Mouse (Mus musculus): ENCODE data around the gene Gda. TPM values are rescaled to one million over a fixed set of nuclear protein-coding genes. Genes with fewer than 3 reads are reported as not detected.

Gda gene
- polyA plus RNA-seq, 1 experiment from 2014 or later, result 0.32 TPM

DNA sequence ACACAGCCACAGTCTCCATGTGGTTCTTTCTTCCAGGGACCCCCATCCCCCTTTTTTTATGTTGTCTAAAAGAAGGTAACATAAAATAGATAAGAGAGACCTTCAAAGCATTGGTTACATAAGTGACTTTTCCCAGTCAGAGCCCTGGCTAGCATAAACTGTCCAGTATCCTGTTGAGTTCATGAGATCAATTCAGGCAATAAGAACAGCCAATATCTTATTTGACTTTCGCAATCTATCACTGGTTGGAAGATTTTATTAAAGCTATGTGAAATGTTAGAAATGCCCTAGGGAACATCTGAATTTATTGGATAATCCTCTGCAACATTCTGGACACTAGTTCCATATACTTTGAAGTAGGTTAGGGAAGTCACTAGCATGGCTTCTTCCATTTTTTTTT is 7.8 kb upstream of the Gda start:
- Histone ChIP-seq H3K9ac (no peak overlapping the region), H3K27ac (no peak overlapping the region), H3K4me1 (no peaks in the 10 kb centered on the region), H3K4me3 (no peak overlapping the region), H3K9me3 (no peaks in the 10 kb centered on the region), H3K27me3 (no peaks in the 10 kb centered on the region), H3K36me3 (no peaks in the 10 kb centered on the region), H3K4me2 (no peak overlapping the region)
- no peak for ATAC-seq (ENCODE audit: insufficient number of reproducible peaks, low FRiP score, low TSS enrichment, low read depth)
- 96% methylated on average over 1 of the region's 1 CpGs for WGBS

DNA sequence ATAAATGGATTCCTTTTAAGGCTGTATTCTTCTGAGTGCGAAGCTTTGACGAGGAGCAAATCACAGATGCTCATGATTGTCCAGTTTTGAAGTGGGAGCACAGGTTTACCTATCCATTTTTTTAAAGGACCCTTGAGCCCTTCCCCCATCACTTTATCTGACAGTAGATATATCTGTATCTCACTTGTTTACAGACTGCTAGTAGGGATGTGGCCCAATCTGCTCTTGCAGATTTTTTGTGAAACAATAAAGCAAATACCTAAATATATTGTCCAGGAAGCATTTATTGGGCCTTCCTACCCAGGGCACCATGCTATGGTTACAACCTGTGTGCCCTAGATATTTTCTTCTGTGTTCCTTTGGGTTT is 6.8 kb upstream of the Gda start:
- Histone ChIP-seq H3K36me3 (no peaks in the 10 kb centered on the region), H3K9ac (no peak overlapping the region), H3K9me3 (no peaks in the 10 kb centered on the region), H3K27me3 (no peaks in the 10 kb centered on the region), H3K4me3 (no peak overlapping the region), H3K4me1 (no peaks in the 10 kb centered on the region), H3K4me2 (no peak overlapping the region), H3K27ac (no peak overlapping the region)
- 84% methylated on average over 2 of the region's 2 CpGs for WGBS
- ATAC-seq (ENCODE audit: insufficient number of reproducible peaks, low FRiP score, low TSS enrichment, low read depth), result no peak

DNA sequence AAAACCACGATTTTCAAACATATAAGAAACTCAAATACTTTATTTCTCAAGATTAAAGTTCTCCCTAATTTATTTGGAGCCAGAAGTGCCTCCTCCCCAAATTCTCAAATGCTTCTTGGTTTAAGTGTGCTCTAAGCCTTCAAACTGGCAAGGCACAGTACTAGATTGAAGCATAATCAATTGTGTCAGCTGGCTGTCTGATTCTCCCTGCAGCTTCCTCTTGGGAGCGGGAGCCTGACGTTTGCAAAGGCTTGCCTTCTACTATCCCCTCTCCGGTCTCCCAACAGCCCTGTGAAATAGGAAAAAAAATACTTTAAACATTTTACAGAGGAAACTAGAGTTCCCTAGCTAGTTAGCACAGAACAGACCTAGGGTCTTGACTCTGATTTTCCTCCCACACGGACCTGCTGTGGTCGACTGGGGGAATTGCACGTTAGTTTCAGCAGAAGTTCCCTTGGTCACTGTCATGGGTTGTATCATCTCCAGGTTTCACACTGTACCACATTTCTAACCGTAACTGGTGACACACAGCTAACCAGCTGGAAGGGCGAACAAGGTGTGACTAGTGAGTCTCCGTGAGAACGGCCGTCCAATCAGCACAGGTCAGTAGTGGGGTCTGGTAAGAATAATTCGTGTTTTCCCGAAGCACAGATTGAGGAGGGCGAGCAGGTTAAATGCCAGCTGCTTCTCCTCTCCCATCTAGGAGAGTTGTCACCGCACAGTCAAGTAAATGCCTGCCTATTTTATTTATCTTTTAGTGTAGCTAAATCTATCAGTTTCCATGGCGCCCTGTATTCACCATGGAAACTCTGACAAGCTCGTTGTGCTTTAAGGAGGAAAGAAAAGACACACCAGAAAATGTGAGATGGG is 6.2 kb upstream of the Gda start:
- Histone ChIP-seq H3K27me3 (no peaks in the 10 kb centered on the region), H3K9ac (no peak overlapping the region), H3K4me3 (no peak overlapping the region), H3K36me3 (no peaks in the 10 kb centered on the region), H3K9me3 (no peaks in the 10 kb centered on the region), H3K4me1 (no peaks in the 10 kb centered on the region), H3K4me2 (no peak overlapping the region), H3K27ac (no peak overlapping the region)
- ATAC-seq (ENCODE audit: insufficient number of reproducible peaks, low FRiP score, low TSS enrichment, low read depth), result no peak
- 68% methylated on average over 18 of the region's 18 CpGs for WGBS

DNA sequence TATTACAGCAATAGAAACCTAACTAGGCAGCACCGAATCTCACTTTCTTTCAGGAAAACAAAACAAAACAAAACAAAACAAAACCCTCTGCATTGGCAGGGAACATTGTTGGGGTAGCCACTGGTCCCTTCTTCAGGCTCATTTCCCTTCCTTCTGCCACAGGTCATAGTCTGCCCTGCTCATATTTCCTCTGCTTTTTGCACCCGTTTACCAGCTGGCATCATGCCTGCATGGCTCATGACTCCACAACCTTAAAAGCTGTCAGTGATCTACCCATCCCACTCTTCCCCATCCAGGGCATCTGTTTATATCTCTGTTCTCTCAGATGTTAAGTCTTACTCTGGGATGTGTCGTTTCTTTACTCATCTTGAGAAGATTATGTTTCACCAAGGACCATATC is 5.3 kb upstream of the Gda start:
- H3K9me3 ChIP-seq, result no peaks in the 10 kb centered on the region
- H3K4me2 ChIP-seq, result no peak overlapping the region
- 57% methylated on average over 3 of the region's 3 CpGs for WGBS
- ATAC-seq (ENCODE audit: insufficient number of reproducible peaks, low FRiP score, low TSS enrichment, low read depth), result no peak
- no peak overlapping the region for H3K4me3 ChIP-seq
- no peak overlapping the region for H3K27ac ChIP-seq
- no peaks in the 10 kb centered on the region for H3K27me3 ChIP-seq
- H3K9ac ChIP-seq, result no peak overlapping the region
- H3K4me1 ChIP-seq, result no peaks in the 10 kb centered on the region
- no peaks in the 10 kb centered on the region for H3K36me3 ChIP-seq

DNA sequence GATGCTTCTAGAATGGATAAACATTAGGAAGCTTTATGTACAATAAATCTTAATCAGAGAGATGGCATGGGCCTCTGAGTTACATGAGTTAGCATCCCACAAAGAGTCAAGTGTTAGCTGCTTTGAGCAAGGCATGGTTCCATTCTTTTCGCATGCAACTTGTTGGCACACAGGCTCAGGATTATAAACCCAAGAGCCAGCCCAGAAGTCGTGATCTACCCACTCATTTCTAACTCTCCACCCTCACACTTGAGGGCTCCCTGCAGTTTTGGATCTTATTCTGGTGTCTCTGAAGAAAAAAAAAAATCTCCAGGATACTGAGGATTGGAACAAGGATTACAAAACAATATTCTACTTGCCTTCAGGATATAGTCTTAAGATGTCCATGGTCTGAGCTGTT is 4.5 kb upstream of the Gda start:
- no peaks in the 10 kb centered on the region for H3K9me3 ChIP-seq
- H3K9ac ChIP-seq, result no peak overlapping the region
- ATAC-seq (ENCODE audit: insufficient number of reproducible peaks, low FRiP score, low TSS enrichment, low read depth), result no peak
- no peaks in the 10 kb centered on the region for H3K36me3 ChIP-seq
- WGBS, result 84% methylated on average over 2 of the region's 2 CpGs
- peaks cover 4% of the 10 kb centered on the region for H3K27me3 ChIP-seq
- no peaks in the 10 kb centered on the region for H3K4me1 ChIP-seq
- H3K4me2 ChIP-seq, result no peak overlapping the region
- H3K27ac ChIP-seq, result no peak overlapping the region
- no peak overlapping the region for H3K4me3 ChIP-seq

DNA sequence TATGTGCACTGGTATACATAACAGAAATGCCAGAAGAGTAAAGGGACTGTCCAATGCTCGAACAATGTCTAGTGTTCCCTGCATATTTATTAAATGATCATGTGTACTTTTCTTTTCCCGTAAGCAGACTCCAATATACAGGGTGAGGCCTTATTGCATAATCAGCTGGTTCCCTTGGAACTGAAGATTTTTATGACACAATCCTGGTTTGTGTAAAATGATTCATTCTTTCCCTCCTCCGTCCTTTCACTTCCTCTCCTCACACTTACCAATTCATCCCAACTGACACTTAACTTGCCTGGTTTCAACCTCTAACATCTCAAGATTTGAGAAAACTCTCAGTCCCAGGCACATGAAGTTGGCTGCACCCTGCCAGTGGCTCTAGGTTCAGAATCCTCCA is 3.5 kb upstream of the Gda start:
- no peak overlapping the region for H3K9ac ChIP-seq
- peaks cover 14% of the 10 kb centered on the region for H3K27me3 ChIP-seq
- no peak overlapping the region for H3K4me3 ChIP-seq
- no peak for ATAC-seq (ENCODE audit: insufficient number of reproducible peaks, low FRiP score, low TSS enrichment, low read depth)
- no peaks in the 10 kb centered on the region for H3K36me3 ChIP-seq
- no peaks in the 10 kb centered on the region for H3K9me3 ChIP-seq
- no peak overlapping the region for H3K4me2 ChIP-seq
- WGBS, result 50% methylated on average over 3 of the region's 3 CpGs
- H3K27ac ChIP-seq, result no peak overlapping the region
- peaks cover 7% of the 10 kb centered on the region for H3K4me1 ChIP-seq

DNA sequence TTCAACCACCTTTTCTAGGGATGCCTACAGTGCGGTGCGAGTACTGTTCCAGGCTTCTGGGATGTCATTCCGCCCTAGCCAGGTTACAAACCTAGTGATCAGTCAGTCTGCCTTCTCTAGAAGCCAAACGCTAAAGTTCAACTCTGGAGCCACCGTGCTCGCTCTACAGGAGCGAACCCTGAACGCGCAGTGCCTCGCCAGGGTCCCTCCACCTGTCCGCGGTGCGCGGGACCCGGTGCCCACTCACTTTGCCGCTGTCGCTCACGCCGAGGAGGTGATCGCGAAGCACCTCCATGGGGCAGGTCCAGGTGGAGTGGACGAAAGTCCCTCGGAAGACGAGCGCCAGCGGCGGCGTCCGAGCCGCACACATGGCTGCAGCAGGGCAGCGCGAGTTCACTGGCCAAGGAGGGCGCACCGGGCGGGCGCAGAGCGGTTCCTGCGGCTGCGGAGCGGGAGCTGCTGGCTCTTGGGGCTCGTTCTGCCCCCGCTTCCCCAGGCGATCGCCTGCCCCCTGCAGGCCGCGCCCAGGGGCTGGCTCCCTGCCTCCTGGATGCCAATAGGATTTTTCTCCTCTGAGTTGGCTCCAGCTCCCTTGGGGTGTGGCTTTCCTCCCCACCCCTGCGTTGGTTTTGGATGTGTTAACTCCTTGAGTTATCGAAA is 994 bp downstream of the Gda start:
- no peak overlapping the region for H3K27ac ChIP-seq
- no peaks in the 10 kb centered on the region for H3K36me3 ChIP-seq
- H3K4me2 ChIP-seq, result peak overlapping the region; percentile 87
- no peak for ATAC-seq (ENCODE audit: insufficient number of reproducible peaks, low FRiP score, low TSS enrichment, low read depth)
- peaks cover 21% of the 10 kb centered on the region for H3K27me3 ChIP-seq
- 2% methylated on average over 48 of the region's 48 CpGs for WGBS
- H3K9me3 ChIP-seq, result no peaks in the 10 kb centered on the region
- peak overlapping the region; percentile 46 for H3K4me3 ChIP-seq
- H3K4me1 ChIP-seq, result peaks cover 7% of the 10 kb centered on the region
- no peak overlapping the region for H3K9ac ChIP-seq

DNA sequence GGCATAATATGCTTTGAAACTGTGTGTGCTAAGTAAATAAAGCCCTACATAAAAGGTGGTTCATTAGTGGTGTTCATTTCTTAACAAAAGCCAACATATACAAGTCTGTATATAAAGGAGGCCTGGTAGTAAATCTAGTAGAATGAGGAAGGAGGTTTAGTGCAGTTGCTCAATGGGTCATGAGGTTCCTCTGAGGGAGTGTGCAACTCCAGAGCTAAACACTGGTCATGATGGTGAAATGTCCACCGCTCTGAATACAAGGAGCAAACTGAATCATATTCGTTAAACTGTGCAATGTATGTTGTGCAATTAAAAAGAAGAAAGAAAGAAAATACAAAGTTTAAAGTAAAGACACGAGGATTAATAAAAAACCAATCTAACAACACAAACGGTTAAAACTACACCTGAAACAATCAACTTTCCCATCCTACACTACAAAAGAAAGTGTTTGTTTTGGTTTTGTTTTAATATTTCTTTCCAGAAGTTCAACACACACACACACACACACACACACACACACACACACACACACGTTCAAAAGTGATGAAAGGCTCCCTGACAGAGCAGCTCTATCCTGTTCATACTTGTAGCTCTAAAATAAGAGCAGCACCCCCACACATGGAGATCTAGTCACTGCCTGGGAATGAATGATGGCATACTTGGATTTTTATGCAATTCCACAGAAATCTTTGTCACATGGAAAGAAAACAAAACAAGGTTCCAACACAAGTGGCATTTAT is 11.9 kb downstream of the Gda start:
- no peak overlapping the region for H3K4me2 ChIP-seq
- WGBS, result 72% methylated on average over 5 of the region's 5 CpGs
- no peak overlapping the region for H3K27ac ChIP-seq
- no peak overlapping the region for H3K4me3 ChIP-seq
- H3K36me3 ChIP-seq, result no peaks in the 10 kb centered on the region
- H3K27me3 ChIP-seq, result no peaks in the 10 kb centered on the region
- no peak for ATAC-seq (ENCODE audit: insufficient number of reproducible peaks, low FRiP score, low TSS enrichment, low read depth)
- no peaks in the 10 kb centered on the region for H3K4me1 ChIP-seq
- H3K9me3 ChIP-seq, result no peaks in the 10 kb centered on the region
- H3K9ac ChIP-seq, result no peak overlapping the region

DNA sequence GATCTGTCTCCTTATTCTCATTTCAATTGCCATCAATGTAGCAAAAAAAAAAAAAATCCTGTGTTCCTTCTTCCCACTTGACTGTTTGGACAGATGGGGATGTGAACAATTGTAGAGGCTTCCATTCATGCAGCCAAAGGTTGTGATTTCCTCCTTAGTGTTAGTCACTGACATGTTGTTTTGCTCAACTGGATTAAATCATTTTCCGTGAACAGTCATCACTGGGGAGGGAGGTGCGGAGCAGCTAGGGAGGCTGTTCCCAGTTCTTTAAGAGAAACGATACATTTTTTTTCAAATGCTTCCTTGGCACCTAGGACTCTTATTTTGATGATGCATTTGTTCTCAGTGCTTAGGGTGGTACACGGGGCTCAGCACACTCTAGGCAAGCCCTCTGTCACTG is 15.8 kb downstream of the Gda start:
- H3K4me1 ChIP-seq, result no peaks in the 10 kb centered on the region
- ATAC-seq (ENCODE audit: insufficient number of reproducible peaks, low FRiP score, low TSS enrichment, low read depth), result no peak
- no peak overlapping the region for H3K4me2 ChIP-seq
- H3K27ac ChIP-seq, result no peak overlapping the region
- no peaks in the 10 kb centered on the region for H3K27me3 ChIP-seq
- H3K9ac ChIP-seq, result no peak overlapping the region
- H3K4me3 ChIP-seq, result no peak overlapping the region
- no peaks in the 10 kb centered on the region for H3K36me3 ChIP-seq
- H3K9me3 ChIP-seq, result no peaks in the 10 kb centered on the region
- 74% methylated on average over 4 of the region's 4 CpGs for WGBS

DNA sequence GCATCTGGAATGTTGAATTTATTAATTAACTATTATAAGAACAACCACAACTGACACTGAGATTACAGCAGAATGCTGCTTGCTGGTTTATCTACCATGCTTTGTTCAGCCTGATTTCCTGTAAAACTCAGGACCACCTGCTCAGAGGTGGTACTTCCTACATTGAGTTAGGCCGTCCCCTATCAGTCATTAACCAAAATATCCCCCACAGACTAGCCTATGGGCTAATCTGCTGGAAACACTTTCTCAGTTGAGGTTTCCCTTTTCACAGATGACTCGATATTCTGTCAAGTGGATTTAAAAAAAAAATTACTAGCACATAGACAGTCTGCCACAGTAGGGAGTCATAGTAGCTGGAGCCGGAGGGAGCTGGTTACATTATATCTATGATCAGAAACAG is 31.5 kb downstream of the Gda start:
- Histone ChIP-seq H3K36me3 (no peaks in the 10 kb centered on the region), H3K9me3 (no peaks in the 10 kb centered on the region), H3K27ac (no peak overlapping the region), H3K4me1 (no peaks in the 10 kb centered on the region), H3K9ac (no peak overlapping the region), H3K4me3 (no peak overlapping the region), H3K27me3 (no peaks in the 10 kb centered on the region), H3K4me2 (no peak overlapping the region)
- 69% methylated on average over 3 of the region's 3 CpGs for WGBS
- no peak for ATAC-seq (ENCODE audit: insufficient number of reproducible peaks, low FRiP score, low TSS enrichment, low read depth)

DNA sequence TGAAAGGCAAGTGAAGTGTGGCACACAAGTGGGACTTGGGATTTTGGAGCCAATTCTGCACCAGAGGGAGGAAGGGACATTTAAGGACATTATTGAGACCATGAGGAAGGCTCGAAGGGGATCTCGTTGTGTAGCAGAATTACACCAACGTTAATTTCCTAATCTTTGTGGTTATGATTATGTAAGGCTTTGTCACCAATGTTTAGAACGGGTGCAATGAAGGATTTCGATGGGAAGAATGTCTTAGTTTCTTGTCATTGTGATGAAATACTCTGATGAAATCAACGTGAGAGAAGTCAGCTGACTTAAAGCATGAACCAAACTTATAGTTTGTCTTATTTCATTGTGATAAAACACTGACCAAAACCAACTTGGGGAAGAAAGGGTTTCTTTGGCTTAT is 32.4 kb downstream of the Gda start:
- Histone ChIP-seq H3K36me3 (no peaks in the 10 kb centered on the region), H3K4me1 (no peaks in the 10 kb centered on the region), H3K4me3 (no peak overlapping the region), H3K4me2 (no peak overlapping the region), H3K9me3 (no peaks in the 10 kb centered on the region), H3K9ac (no peak overlapping the region), H3K27ac (no peak overlapping the region), H3K27me3 (no peaks in the 10 kb centered on the region)
- WGBS, result 84% methylated on average over 6 of the region's 6 CpGs
- ATAC-seq (ENCODE audit: insufficient number of reproducible peaks, low FRiP score, low TSS enrichment, low read depth), result no peak

DNA sequence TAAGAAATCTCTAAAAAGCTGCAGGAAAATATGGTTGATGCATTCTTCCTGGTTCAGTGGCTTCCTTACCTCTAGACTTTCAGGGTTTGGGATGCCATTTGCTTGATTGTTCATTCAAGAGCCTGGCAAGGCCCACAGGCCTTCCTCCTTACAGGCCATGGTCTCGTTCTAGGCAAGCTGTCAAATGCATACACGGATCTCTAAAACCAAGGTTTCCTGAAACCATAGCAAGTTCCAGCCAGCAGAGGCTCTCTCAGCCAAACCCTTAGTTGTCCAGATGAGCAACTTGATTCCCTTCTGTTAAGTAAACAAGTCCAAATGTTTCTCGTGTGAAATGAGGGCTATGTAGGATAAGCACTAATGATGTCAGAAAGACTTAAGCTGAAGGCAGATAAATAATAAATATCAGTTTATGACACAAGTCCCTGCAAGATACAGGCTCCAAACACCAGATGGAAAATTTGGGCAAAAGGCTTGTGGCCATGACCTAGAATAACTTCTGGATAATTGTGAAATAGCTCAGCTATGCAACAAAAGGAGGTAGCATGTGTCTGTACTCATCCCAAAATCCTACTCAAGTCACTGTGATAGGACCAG is 34.0 kb downstream of the Gda start:
- H3K9me3 ChIP-seq, result no peaks in the 10 kb centered on the region
- no peaks in the 10 kb centered on the region for H3K4me1 ChIP-seq
- no peak overlapping the region for H3K4me2 ChIP-seq
- ATAC-seq (ENCODE audit: insufficient number of reproducible peaks, low FRiP score, low TSS enrichment, low read depth), result no peak
- no peak overlapping the region for H3K9ac ChIP-seq
- no peaks in the 10 kb centered on the region for H3K36me3 ChIP-seq
- 52% methylated on average over 3 of the region's 3 CpGs for WGBS
- H3K27me3 ChIP-seq, result no peaks in the 10 kb centered on the region
- no peak overlapping the region for H3K27ac ChIP-seq
- H3K4me3 ChIP-seq, result no peak overlapping the region

Data from limb, embryonic 15.5 days (tissue).